Mouse (Mus musculus) G1E (cell line): ENCODE data around the gene D630045J12Rik.

Experiments used
- CTCF ChIP-seq: IDR thresholded peaks from 2 replicates; pipeline ENCODE4 v1.5.1; 2012; ENCODE audit warnings: low read depth, low read length, inconsistent platforms, mixed read lengths
- POLR2AphosphoS5 ChIP-seq: IDR thresholded peaks from 2 replicates; pipeline ENCODE4 v1.6.1; 2012; ENCODE audit warnings: low read depth, low read length, inconsistent platforms; ENCODE audit not compliant: insufficient replicate concordance
- TAL1 ChIP-seq: conservative IDR thresholded peaks from 2 replicates; pipeline ENCODE4 v1.6.1; 2012; ENCODE audit warnings: low read depth, low read length, inconsistent platforms, mixed read lengths

DNA sequence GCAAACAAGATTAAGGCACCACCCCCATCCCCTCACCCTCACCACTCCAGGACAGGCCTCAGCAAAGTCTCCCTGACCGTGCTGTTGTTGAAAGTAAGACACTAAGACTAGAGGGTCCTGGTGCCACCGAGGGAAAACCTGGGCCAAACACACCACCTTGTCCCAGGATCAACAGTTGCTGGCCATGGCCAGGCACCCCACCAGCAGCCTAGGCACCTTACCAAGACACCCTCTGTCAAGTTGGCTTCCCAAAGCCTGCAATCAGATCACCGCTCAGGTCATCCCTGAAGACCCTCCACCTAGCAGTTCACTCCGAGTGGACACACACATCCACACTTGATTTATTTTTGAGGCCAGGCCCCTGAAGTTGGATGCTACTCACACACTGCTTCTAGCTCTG lies 2.3 kb downstream of the D630045J12Rik start:
- TF ChIP-seq CTCF (no peak), TAL1 (no peak), POLR2AphosphoS5 (no peak)
